Mouse (Mus musculus) heart, postnatal 10 days (tissue): Measurements from ENCODE around the gene Hspb9. TPM values are rescaled to one million over a fixed set of nuclear protein-coding genes. Genes with fewer than 3 reads are reported as not detected.

Experiments used
- DNase-seq, 2 experiments: peaks; one replicate each; pipeline ENCODE4 v3.0.0; 2021
- intact Hi-C: fragments of 180-260 bp; cut with DNase I; formaldehyde crosslinking; loops from one replicate; pipeline ENCODE4 v1.15.1; 2025
- total RNA-seq, 2 experiments: library from RNA; stranded (reverse); gene quantifications; 2 replicates each; pipeline ENCODE4 v1.2.3; 2021

Hspb9 gene
- total RNA-seq, 2 experiments from 2014 or later: not detected

- intact Hi-C loops: no loop called here
- no peak for DNase-seq
Observed at GRCm38 (mm10) chr11:100756476-100756875, 42.8 kb downstream of the Hspb9 start.

- intact Hi-C loops: no loop called here
Observed at GRCm38 (mm10) chr11:100757566-100757965, 43.9 kb downstream of the Hspb9 start.

GRCm38 (mm10) chr11:100758707-100759610 is 45.3 kb downstream of the Hspb9 start:
- DNase-seq: peak; percentile 57 to 72
- intact Hi-C loops: no loop called here

More at GRCm38 (mm10) chr11:100757566-100757965, 43.9 kb downstream of the Hspb9 start:
- DNase-seq: no peak

- DNase-seq: peak in 1 of 2 experiments; percentile 22
- intact Hi-C loops: loop anchor here (5.0 kb wide), 1 partner anchor 187 kb away; the partner anchor contains the start of gene Cnp
Observed at GRCm38 (mm10) chr11:100759611-100760233, 46.1 kb downstream of the Hspb9 start, which contains the start of gene Kcnh4. TSS of gene Kcnh4 (minus strand) at chr11:100759942.

GRCm38 (mm10) chr11:100761547-100762045 is 47.9 kb downstream of the Hspb9 start:
- intact Hi-C loops: loop anchor here (1.0 to 5.0 kb wide), 2 partner anchors 47 to 189 kb away; partner anchors contain the start of gene Cnp
- DNase-seq: peak; percentile 93 to 97

GRCm38 (mm10) chr11:100762831-100763230 is 49.2 kb downstream of the Hspb9 start, which contains the start of gene Hcrt:
TSS of gene Hcrt (minus strand) at chr11:100762931.
- DNase-seq: no peak
- intact Hi-C loops: loop anchor here (5.0 kb wide), 1 partner anchor 191 kb away; the partner anchor contains the start of gene Cnp

Other genes starting within 250 kb of the Hspb9 start
- gene Klhl11, start 241.1 kb upstream of the Hspb9 start, total RNA-seq: 10 to 100 TPM; 12.9 to 13.9 TPM
- gene Acly, start 185.8 kb upstream of the Hspb9 start, total RNA-seq: 10 to 100 TPM; 47.8 to 51.1 TPM
- gene Ttc25, start 168.2 kb upstream of the Hspb9 start, total RNA-seq: under 1 TPM; 0.17 to 0.38 TPM
- 1 to 10 TPM; 6.1 to 7.1 TPM for gene Cnp, start 138.9 kb upstream of the Hspb9 start, total RNA-seq
- 10 to 100 TPM; 53.7 to 63.9 TPM for gene Nkiras2, start 94.6 kb upstream of the Hspb9 start, total RNA-seq
- gene Dnajc7, start 93.7 kb upstream of the Hspb9 start, total RNA-seq: 100 to 1,000 TPM; 199 to 207 TPM
- under 1 TPM; 0.30 to 0.65 TPM for gene Zfp385c, start 21.4 kb upstream of the Hspb9 start, total RNA-seq
- under 1 TPM; 0.42 to 0.50 TPM for gene Dhx58, start 9.6 kb upstream of the Hspb9 start, total RNA-seq
- 10 to 100 TPM; 16.1 to 16.6 TPM for gene Kat2a, start 1.4 kb upstream of the Hspb9 start, total RNA-seq
- 10 to 100 TPM; 85.3 to 97.8 TPM for gene Rab5c, start 24.4 kb downstream of the Hspb9 start, total RNA-seq
- not detected for gene Kcnh4, start 46.1 kb downstream of the Hspb9 start, total RNA-seq
- not detected for gene Hcrt, start 49.1 kb downstream of the Hspb9 start, total RNA-seq
- 10 to 100 TPM; 10.4 to 12.6 TPM for gene Ghdc, start 57.1 kb downstream of the Hspb9 start, total RNA-seq
- 10 to 100 TPM; 52.1 to 58.6 TPM for gene Stat5b, start 136.9 kb downstream of the Hspb9 start, total RNA-seq
- gene Stat5a, start 145.5 kb downstream of the Hspb9 start, total RNA-seq: 10 to 100 TPM; 22.9 to 26.9 TPM
- 100 to 1,000 TPM; 110 to 117 TPM for gene Stat3, start 225.7 kb downstream of the Hspb9 start, total RNA-seq